Mouse (Mus musculus) heart, postnatal 0 days (tissue): Measurements from ENCODE around the gene Ctdsp1. TPM values are rescaled to one million over a fixed set of nuclear protein-coding genes. Genes with fewer than 3 reads are reported as not detected.
A peak's percentile ranks its signal among the peaks of the same experiment; 100 is the strongest.

Experiments
- ATAC-seq: fragments of 200-750 bp; cut with Nextera tagmentation; 2 replicates; pipeline ENCODE4 v1.8.0; 2017; ENCODE audit warnings: low read depth, moderate number of reproducible peaks, moderate library complexity; ENCODE audit not compliant: insufficient read depth
- DNase-seq: peaks from one replicate; pipeline ENCODE4 v3.0.0-alpha.2; 2016; ENCODE audit warnings: low spot score
- H3K27ac ChIP-seq: fragments of 300-500 bp; sonication (generic); 2 replicates; pipeline ENCODE4 v1.5.1; 2014; ENCODE audit warnings: low read depth, mild to moderate bottlenecking
- H3K27me3 ChIP-seq: fragments of 300-500 bp; sonication (generic); 2 replicates; pipeline ENCODE4 v1.6.1; 2014; ENCODE audit warnings: low read length, mixed read lengths; ENCODE audit not compliant: control insufficient read depth, insufficient read depth
- H3K36me3 ChIP-seq: fragments of 300-500 bp; sonication (generic); replicated peaks from 2 replicates; pipeline ENCODE4 v1.6.1; 2014; ENCODE audit warnings: low read length, mixed read lengths; ENCODE audit not compliant: control insufficient read depth, insufficient read depth
- H3K4me1 ChIP-seq: fragments of 300-500 bp; sonication (generic); 2 replicates; pipeline ENCODE4 v1.6.1; 2014; ENCODE audit warnings: antibody characterized with exemption; ENCODE audit not compliant: control insufficient read depth, insufficient read depth
- H3K4me2 ChIP-seq: fragments of 300-500 bp; sonication (generic); 2 replicates; pipeline ENCODE4 v1.6.1; 2014; ENCODE audit warnings: low read depth, mild to moderate bottlenecking, low read length, moderate library complexity
- H3K4me3 ChIP-seq: fragments of 300-500 bp; sonication (generic); 2 replicates; pipeline ENCODE4 v1.5.1; 2014; ENCODE audit warnings: low read depth, low read length
- H3K9ac ChIP-seq: fragments of 300-500 bp; sonication (generic); replicated peaks from 2 replicates; pipeline ENCODE4 v1.6.1; 2014; ENCODE audit warnings: low read depth, low read length, mixed read lengths
- H3K9me3 ChIP-seq: fragments of 300-500 bp; sonication (generic); replicated peaks from 2 replicates; pipeline ENCODE4 v1.6.1; 2016; ENCODE audit warnings: low read length; ENCODE audit not compliant: control insufficient read depth
- CTCF ChIP-seq: IDR thresholded peaks from 2 replicates; pipeline ENCODE4 v1.5.1; 2016; ENCODE audit warnings: antibody characterized with exemption, control low read depth, low read depth
- EP300 ChIP-seq: IDR thresholded peaks from 2 replicates; pipeline ENCODE4 v1.6.1; 2016; ENCODE audit warnings: antibody characterized with exemption, low read depth
- WGBS: fragments of 180-500 bp; shearing (Covaris S2); extraction: QIAGEN DNeasy Blood & Tissue Kit; methylation state at CpG from one replicate; pipeline ENCODE4 v1.1.7; 2014; 5-methylcytosine and 5-hydroxymethylcytosine counted together
- polyA plus RNA-seq: library from polyadenylated mRNA; unstranded; fragments of >200 nt; fragmentation: Nextera tagmentation; extraction: Ambion mirVana; gene quantifications from 2 replicates; pipeline ENCODE4 v1.2.1, GENCODE M21; 2015
- total RNA-seq: library from RNA; depleted of rRNA; stranded (reverse); fragments of >200 nt; gene quantifications from 2 replicates; pipeline ENCODE4 v1.2.3, GENCODE M21; 2014; ENCODE audit warnings: low replicate concordance

Ctdsp1 gene
- total and polyA plus RNA-seq, 2 experiments from 2014 or later = 38.0 to 106 TPM

DNA sequence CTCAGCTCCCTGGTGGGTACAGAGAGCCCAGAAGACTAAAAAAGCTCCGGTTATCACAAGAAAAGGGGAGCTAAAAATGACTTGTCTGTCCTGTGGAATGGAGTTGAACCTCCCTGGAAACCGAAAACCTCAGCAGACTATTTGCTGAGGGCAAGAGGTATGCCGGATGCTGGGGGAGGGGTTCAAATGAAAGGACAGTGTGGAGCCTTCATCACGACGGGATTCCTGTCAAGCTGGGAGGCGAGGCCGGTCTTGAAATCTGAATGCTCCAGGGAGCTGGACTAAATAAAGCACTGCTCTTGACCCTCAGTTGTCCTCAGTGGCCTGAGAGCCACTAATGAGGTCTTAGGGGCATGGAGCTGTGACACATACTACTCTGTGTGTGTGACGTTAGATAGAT, 31.8 kb downstream of the Ctdsp1 start:
- H3K4me1 ChIP-seq = peaks cover 7% of the 10 kb centered on the region; the same call in 1 of the 2 replicates
- H3K27me3 ChIP-seq = no peaks in the 10 kb centered on the region
- H3K9me3 ChIP-seq = no peaks in the 10 kb centered on the region
- DNase-seq (no peak), ATAC-seq (no peak)
- no peak for TF ChIP-seq CTCF
- no peak for TF ChIP-seq EP300
- no peaks in the 10 kb centered on the region for H3K36me3 ChIP-seq
- 21% methylated on average over 8 of the region's 8 CpGs for WGBS
- no peak overlapping the region for H3K4me2 ChIP-seq
- no peak overlapping the region for H3K27ac ChIP-seq
- no peak overlapping the region for H3K9ac ChIP-seq
- H3K4me3 ChIP-seq = no peak overlapping the region

DNA sequence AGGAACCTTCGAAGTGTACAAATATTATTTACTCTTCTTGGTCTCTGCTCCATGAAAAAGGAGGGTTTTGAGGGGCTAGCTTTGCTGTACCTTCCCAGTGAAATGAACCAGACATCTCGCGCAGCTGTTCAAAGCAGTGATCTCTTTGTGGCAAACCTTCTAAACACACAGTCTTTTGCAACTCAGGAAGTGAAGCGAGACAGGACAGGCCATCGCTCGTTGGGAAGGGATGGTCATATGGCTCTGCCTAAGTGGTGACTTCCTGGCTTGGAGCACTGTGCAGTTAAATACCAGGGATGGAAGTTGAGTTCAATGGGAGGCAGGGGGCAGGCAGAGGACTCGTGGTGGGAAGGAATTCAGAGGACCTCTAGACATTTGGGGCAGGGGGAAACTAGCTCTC, 34.5 kb downstream of the Ctdsp1 start:
- Histone ChIP-seq H3K4me2 (no peak overlapping the region), H3K27ac (no peak overlapping the region), H3K27me3 (no peaks in the 10 kb centered on the region), H3K4me3 (no peak overlapping the region), H3K4me1 (no peaks in the 10 kb centered on the region), H3K36me3 (no peaks in the 10 kb centered on the region), H3K9ac (no peak overlapping the region), H3K9me3 (no peaks in the 10 kb centered on the region)
- 52% methylated on average over 7 of the region's 7 CpGs for WGBS
- DNase-seq (no peak), ATAC-seq (no peak)
- TF ChIP-seq CTCF (no peak), EP300 (no peak)

DNA sequence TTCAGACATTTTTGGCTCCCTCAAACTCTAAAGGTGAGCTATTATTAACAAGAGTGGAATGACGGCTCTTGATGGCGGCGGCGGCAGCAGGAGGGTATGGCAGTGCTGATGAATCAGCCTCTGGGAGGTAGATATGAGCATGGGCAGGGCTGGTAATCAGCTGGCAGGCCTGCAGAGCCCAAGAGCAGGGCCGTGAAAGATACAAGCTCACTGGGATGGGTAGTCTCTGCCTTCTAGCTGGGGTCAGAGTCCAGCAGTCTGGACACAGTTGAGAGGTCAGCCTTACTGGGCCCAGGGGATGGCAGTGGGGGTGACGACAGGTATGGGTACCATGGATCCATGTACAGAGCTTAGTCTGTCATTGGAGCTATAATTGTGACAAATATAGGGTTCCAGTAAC, 41.9 kb downstream of the Ctdsp1 start:
- H3K27ac ChIP-seq = no peak overlapping the region
- H3K27me3 ChIP-seq = no peaks in the 10 kb centered on the region
- H3K9ac ChIP-seq = no peak overlapping the region
- H3K4me1 ChIP-seq = no peaks in the 10 kb centered on the region
- peaks cover 15% of the 10 kb centered on the region; the same call in 1 of the 2 replicates for H3K36me3 ChIP-seq
- DNase-seq = no peak
- TF ChIP-seq EP300 (no peak), CTCF (no peak)
- no peak for ATAC-seq
- H3K4me3 ChIP-seq = no peak overlapping the region
- no peak overlapping the region for H3K4me2 ChIP-seq
- WGBS = 49% methylated on average over 6 of the region's 6 CpGs
- H3K9me3 ChIP-seq = no peaks in the 10 kb centered on the region

DNA sequence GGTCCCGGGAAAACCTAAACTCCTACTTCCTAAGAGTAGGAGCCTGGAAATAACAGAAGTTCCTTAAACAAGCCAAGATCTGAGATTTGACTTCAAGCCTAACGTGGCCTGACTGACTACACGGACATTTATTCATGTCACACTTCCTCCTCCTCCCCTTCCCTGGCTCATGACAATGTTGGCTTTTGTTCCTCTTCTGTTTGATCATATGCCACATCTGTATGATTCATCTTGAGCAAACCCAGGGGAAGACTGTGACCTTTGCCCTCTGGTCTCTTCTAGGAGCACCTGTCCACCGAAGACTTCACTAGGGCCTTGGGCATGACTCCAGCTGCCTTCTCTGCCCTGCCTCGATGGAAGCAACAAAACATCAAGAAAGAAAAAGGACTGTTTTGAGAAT, 43.3 kb downstream of the Ctdsp1 start:
- Histone ChIP-seq H3K4me1 (no peaks in the 10 kb centered on the region), H3K9me3 (no peaks in the 10 kb centered on the region), H3K4me3 (no peak overlapping the region), H3K36me3 (peaks cover 28% of the 10 kb centered on the region), H3K4me2 (no peak overlapping the region), H3K27ac (no peak overlapping the region), H3K27me3 (no peaks in the 10 kb centered on the region), H3K9ac (no peak overlapping the region)
- ATAC-seq = no peak
- no peak for TF ChIP-seq CTCF
- no peak for TF ChIP-seq EP300
- WGBS = 58% methylated on average over 5 of the region's 5 CpGs
- DNase-seq = no peak

DNA sequence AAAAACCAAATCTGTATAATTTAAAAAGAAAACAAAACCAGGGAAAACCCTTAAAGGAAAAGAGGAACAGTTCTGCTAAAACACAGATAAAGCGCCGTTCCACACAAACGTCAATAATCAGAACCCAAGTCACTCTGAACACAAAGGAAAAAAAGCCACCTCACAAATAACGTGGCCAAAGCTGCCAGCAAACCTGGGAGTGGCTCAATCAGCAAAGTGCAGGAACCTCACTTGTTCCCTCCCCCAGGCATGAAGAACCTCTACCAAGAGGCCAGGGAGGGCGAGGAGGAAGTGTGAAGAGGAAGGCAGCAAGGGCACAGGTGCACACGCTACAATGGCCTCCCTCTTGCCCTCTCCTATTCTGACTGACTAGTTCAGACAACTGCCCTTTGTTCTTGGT, 44.3 kb downstream of the Ctdsp1 start:
- no peak for ATAC-seq
- peaks cover 37% of the 10 kb centered on the region for H3K36me3 ChIP-seq
- WGBS = 72% methylated on average over 6 of the region's 6 CpGs

DNA sequence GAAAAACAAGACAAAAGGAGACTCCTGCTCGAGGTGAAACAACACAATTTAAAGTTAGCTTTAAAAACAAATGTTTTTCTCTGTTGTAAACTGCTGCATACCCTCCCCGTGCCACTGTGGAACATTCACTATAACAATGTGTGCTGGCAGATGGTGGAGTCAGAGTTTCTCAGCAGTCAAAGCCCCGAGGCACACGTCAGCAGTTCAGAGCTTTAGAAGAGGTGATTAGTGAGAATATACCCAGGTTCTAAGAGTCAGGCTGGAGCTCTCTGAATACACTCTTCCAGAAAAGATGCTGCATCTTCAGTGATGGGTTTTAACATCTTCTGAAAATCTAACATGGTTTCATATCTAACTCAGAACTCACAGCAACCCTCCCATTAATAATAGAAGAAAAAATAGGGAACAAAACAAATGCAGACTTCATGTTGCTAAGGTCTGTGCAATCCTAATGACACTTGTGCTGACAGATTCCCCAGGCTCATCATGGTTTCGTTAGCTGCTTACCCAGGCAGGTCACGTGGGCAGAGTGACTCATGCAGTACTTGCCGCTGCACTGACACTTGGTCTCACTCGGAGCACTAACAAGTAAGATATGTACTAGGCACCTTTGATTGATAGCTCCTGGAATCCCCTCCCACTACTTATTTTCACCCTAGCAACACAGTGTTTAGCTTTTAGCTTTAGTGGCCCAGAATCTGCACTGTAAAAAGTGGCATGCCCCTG, 46.6 kb downstream of the Ctdsp1 start:
- H3K4me3 ChIP-seq = no peak overlapping the region
- H3K4me1 ChIP-seq = no peaks in the 10 kb centered on the region
- no peaks in the 10 kb centered on the region for H3K27me3 ChIP-seq
- TF ChIP-seq EP300 = no peak
- no peak overlapping the region for H3K4me2 ChIP-seq
- H3K9ac ChIP-seq = no peak overlapping the region
- H3K9me3 ChIP-seq = no peaks in the 10 kb centered on the region
- WGBS = 48% methylated on average over 8 of the region's 8 CpGs
- DNase-seq (peak; percentile 74), ATAC-seq (peak; percentile 79)
- peaks cover 56% of the 10 kb centered on the region for H3K36me3 ChIP-seq
- no peak overlapping the region for H3K27ac ChIP-seq

More for the DNA sequence above, 44.3 kb downstream of the Ctdsp1 start:
- no peak overlapping the region for H3K4me2 ChIP-seq
- no peak for DNase-seq
- TF ChIP-seq EP300 = no peak
- no peak for TF ChIP-seq CTCF
- no peaks in the 10 kb centered on the region for H3K27me3 ChIP-seq
- no peak overlapping the region for H3K9ac ChIP-seq
- no peaks in the 10 kb centered on the region for H3K9me3 ChIP-seq
- H3K27ac ChIP-seq = no peak overlapping the region
- no peaks in the 10 kb centered on the region for H3K4me1 ChIP-seq
- no peak overlapping the region for H3K4me3 ChIP-seq
